Mouse (Mus musculus): ENCODE measurements at regions not wholly inside any gene's neighbourhood (a gene's known extent, or its start where the extent isn't known, plus 50 kb on each side); places are given as distances from the start of the nearest gene placed in this dataset.

GRCm38 (mm10) chr13:53055697-53056096, 74.8 kb upstream of the Nfil3 start:
- Histone ChIP-seq H3K27me3 (ENCODE audit: insufficient read depth, low read length) (no peaks in the 10 kb centered on the region), H3K9me3 (ENCODE audit: low read length) (no peaks in the 10 kb centered on the region), H3K9ac (replicated peaks) (no peak overlapping the region), H3K4me1 (ENCODE audit: insufficient read depth) (no peaks in the 10 kb centered on the region), H3K27ac (ENCODE audit: low read depth) (no peak overlapping the region), H3K36me3 (replicated peaks; ENCODE audit: insufficient read depth, low read length) (no peaks in the 10 kb centered on the region), H3K4me3 (ENCODE audit: low read depth, low read length) (no peak overlapping the region), H3K4me2 (ENCODE audit: low read depth, low read length) (no peak overlapping the region)
- no peak for TF ChIP-seq CTCF (IDR thresholded peaks at IDR 0.05; ENCODE audit: low read depth)
- TF ChIP-seq EP300 (IDR thresholded peaks at IDR 0.05; ENCODE audit: low read depth), result no peak
- ATAC-seq (no peak), DNase-seq (no peak)
- WGBS (ENCODE audit: insufficient replicate concordance), result 70% methylated on average over 6 of the region's 6 CpGs

- Histone ChIP-seq H3K27ac (ENCODE audit: low read depth) (no peak overlapping the region), H3K4me1 (ENCODE audit: insufficient read depth) (no peaks in the 10 kb centered on the region), H3K36me3 (replicated peaks; ENCODE audit: insufficient read depth, low read length) (no peaks in the 10 kb centered on the region), H3K27me3 (ENCODE audit: insufficient read depth, low read length) (no peaks in the 10 kb centered on the region), H3K4me3 (ENCODE audit: low read depth, low read length) (no peak overlapping the region), H3K4me2 (ENCODE audit: low read depth, low read length) (no peak overlapping the region), H3K9ac (replicated peaks) (no peak overlapping the region), H3K9me3 (ENCODE audit: low read length) (no peaks in the 10 kb centered on the region)
- 76% methylated on average over 8 of the region's 8 CpGs for WGBS (ENCODE audit: insufficient replicate concordance)
- DNase-seq, result no peak
- no peak for TF ChIP-seq CTCF (IDR thresholded peaks at IDR 0.05; ENCODE audit: low read depth)
- no peak for TF ChIP-seq EP300 (IDR thresholded peaks at IDR 0.05; ENCODE audit: low read depth)
- no peak for ATAC-seq
Measured at GRCm38 (mm10) chr13:53053211-53053610, 72.3 kb upstream of the Nfil3 start.

- no peaks in the 10 kb centered on the region for H3K4me1 ChIP-seq (ENCODE audit: insufficient read depth)
- H3K27me3 ChIP-seq (ENCODE audit: insufficient read depth, low read length), result no peaks in the 10 kb centered on the region
- no peak overlapping the region for H3K4me3 ChIP-seq (ENCODE audit: low read depth, low read length)
- DNase-seq (no peak), ATAC-seq (no peak)
- 87% methylated on average over 14 of the region's 14 CpGs for WGBS (ENCODE audit: insufficient replicate concordance)
- TF ChIP-seq CTCF (IDR thresholded peaks at IDR 0.05; ENCODE audit: low read depth) (no peak), EP300 (IDR thresholded peaks at IDR 0.05; ENCODE audit: low read depth) (no peak)
- no peak overlapping the region for H3K9ac ChIP-seq (replicated peaks)
- H3K9me3 ChIP-seq (ENCODE audit: low read length), result no peaks in the 10 kb centered on the region
- H3K27ac ChIP-seq (ENCODE audit: low read depth), result no peak overlapping the region
- H3K4me2 ChIP-seq (ENCODE audit: low read depth, low read length), result no peak overlapping the region
- no peaks in the 10 kb centered on the region for H3K36me3 ChIP-seq (replicated peaks; ENCODE audit: insufficient read depth, low read length)
Measured at GRCm38 (mm10) chr13:53052806-53053205, 71.9 kb upstream of the Nfil3 start.

GRCm38 (mm10) chr13:53052188-53052587, 71.3 kb upstream of the Nfil3 start:
- H3K4me1 ChIP-seq (ENCODE audit: insufficient read depth), result no peaks in the 10 kb centered on the region
- no peaks in the 10 kb centered on the region for H3K9me3 ChIP-seq (ENCODE audit: low read length)
- no peaks in the 10 kb centered on the region for H3K36me3 ChIP-seq (replicated peaks; ENCODE audit: insufficient read depth, low read length)
- no peak for ATAC-seq
- no peak overlapping the region for H3K9ac ChIP-seq (replicated peaks)
- H3K27me3 ChIP-seq (ENCODE audit: insufficient read depth, low read length), result no peaks in the 10 kb centered on the region
- H3K4me3 ChIP-seq (ENCODE audit: low read depth, low read length), result no peak overlapping the region
- H3K27ac ChIP-seq (ENCODE audit: low read depth), result no peak overlapping the region
- 75% methylated on average over 10 of the region's 10 CpGs for WGBS (ENCODE audit: insufficient replicate concordance)
- no peak overlapping the region for H3K4me2 ChIP-seq (ENCODE audit: low read depth, low read length)
- TF ChIP-seq CTCF (IDR thresholded peaks at IDR 0.05; ENCODE audit: low read depth) (no peak), EP300 (IDR thresholded peaks at IDR 0.05; ENCODE audit: low read depth) (no peak)
- DNase-seq, result no peak

- no peak for TF ChIP-seq CTCF (IDR thresholded peaks at IDR 0.05; ENCODE audit: low read depth)
- TF ChIP-seq EP300 (IDR thresholded peaks at IDR 0.05; ENCODE audit: low read depth), result no peak
- no peaks in the 10 kb centered on the region for H3K9me3 ChIP-seq (ENCODE audit: low read length)
- DNase-seq (no peak), ATAC-seq (no peak)
- H3K27me3 ChIP-seq (ENCODE audit: insufficient read depth, low read length), result no peaks in the 10 kb centered on the region
- H3K4me3 ChIP-seq (ENCODE audit: low read depth, low read length), result no peak overlapping the region
- no peak overlapping the region for H3K27ac ChIP-seq (ENCODE audit: low read depth)
- H3K4me2 ChIP-seq (ENCODE audit: low read depth, low read length), result no peak overlapping the region
- H3K4me1 ChIP-seq (ENCODE audit: insufficient read depth), result no peaks in the 10 kb centered on the region
- WGBS (ENCODE audit: insufficient replicate concordance), result 70% methylated on average over 6 of the region's 6 CpGs
- no peaks in the 10 kb centered on the region for H3K36me3 ChIP-seq (replicated peaks; ENCODE audit: insufficient read depth, low read length)
- H3K9ac ChIP-seq (replicated peaks), result no peak overlapping the region
Measured at GRCm38 (mm10) chr13:53051386-53051785, 70.5 kb upstream of the Nfil3 start.

GRCm38 (mm10) chr13:53049176-53049575, 68.3 kb upstream of the Nfil3 start:
- DNase-seq, result no peak
- WGBS (ENCODE audit: insufficient replicate concordance), result 83% methylated on average over 15 of the region's 15 CpGs
- H3K27ac ChIP-seq (ENCODE audit: low read depth), result no peak overlapping the region
- no peak overlapping the region for H3K9ac ChIP-seq (replicated peaks)
- H3K4me1 ChIP-seq (ENCODE audit: insufficient read depth), result no peaks in the 10 kb centered on the region
- H3K4me3 ChIP-seq (ENCODE audit: low read depth, low read length), result no peak overlapping the region
- no peaks in the 10 kb centered on the region for H3K36me3 ChIP-seq (replicated peaks; ENCODE audit: insufficient read depth, low read length)
- ATAC-seq, result no peak
- no peak overlapping the region for H3K4me2 ChIP-seq (ENCODE audit: low read depth, low read length)
- no peak for TF ChIP-seq EP300 (IDR thresholded peaks at IDR 0.05; ENCODE audit: low read depth)
- TF ChIP-seq CTCF (IDR thresholded peaks at IDR 0.05; ENCODE audit: low read depth), result no peak
- H3K9me3 ChIP-seq (ENCODE audit: low read length), result no peaks in the 10 kb centered on the region
- H3K27me3 ChIP-seq (ENCODE audit: insufficient read depth, low read length), result no peaks in the 10 kb centered on the region

Measured in liver, postnatal 0 days (tissue).